10 mouse cellular contexts compared by ENCODE assay signal in genomic region chr1:90225603-90226254, GRCm38 (mm10). TPM values are rescaled to one million over a fixed set of nuclear protein-coding genes. Genes with fewer than 3 reads are reported as not detected.
DNase-seq lines count a peak whose midpoint lies in the region; ATAC-seq lines count a peak whose summit lies in the region.
"Had no signal": no experiment of that assay in that cellular context is flagged by ENCODE, and none has a peak within 500 bp of the region (broad histone marks: within the 10 kb centered on the region; RNA-seq: fewer than 3 reads in every experiment).

No protein-coding gene starts in this region.

- H3K27me3 ChIP-seq in forebrain, embryonic 11.5 days (ENCODE audit: control insufficient read depth, insufficient read depth, low read length), result no peaks in the 10 kb centered on the region

- peaks cover 25% of the 10 kb centered on the region for H3K4me1 ChIP-seq in forebrain, embryonic 11.5 days (replicated peaks; ENCODE audit: control insufficient read depth, insufficient read depth, low read length)

- no peaks in the 10 kb centered on the region for H3K9me3 ChIP-seq in forebrain, embryonic 11.5 days (ENCODE audit: control insufficient read depth, low read length)

- peak; percentile 43 for ATAC-seq in common myeloid progenitor, adult 5-6 weeks (replicated peaks; ENCODE audit: low read depth, poor library complexity, severe bottlenecking)
- no peak for ATAC-seq in forebrain, embryonic 11.5 days (replicated peaks; ENCODE audit: low FRiP score)

- intact Hi-C loops in heart, postnatal 10 days (cut with DNase I), result no loop called here

- H3K27ac ChIP-seq in forebrain, embryonic 11.5 days (ENCODE audit: low read depth, low read length), result no peak overlapping the region

- no peaks in the 10 kb centered on the region for H3K36me3 ChIP-seq in forebrain, embryonic 11.5 days (ENCODE audit: control insufficient read depth, insufficient read depth, low read length)

- 75% methylated on average over 9 of the region's 9 CpGs for WGBS in forebrain, embryonic 11.5 days

- H3K4me3 ChIP-seq in forebrain, embryonic 11.5 days (ENCODE audit: low read depth, low read length), result no peak overlapping the region

- H3K9ac ChIP-seq in forebrain, embryonic 11.5 days (ENCODE audit: low read length), result no peak overlapping the region

- peak; percentile 80 for DNase-seq in 416B (ENCODE audit: low read depth)
- peak; percentile 54 to 64 for DNase-seq in heart, postnatal 10 days
- DNase-seq in lung, adult 18-20 months, result peak; percentile 61 to 71
- no peak for DNase-seq in spleen, postnatal 10 days (ENCODE audit: low spot score in 2 of 2)
- DNase-seq in natural killer cell, adult 2 months (ENCODE audit: low spot score in 2 of 2), result no peak
- DNase-seq in forebrain, embryonic 11.5 days (ENCODE audit: low spot score), result no peak
- DNase-seq in embryo, embryonic 10 days (ENCODE audit: low spot score), result no peak
- DNase-seq: cerebellum, adult 9-11 months had no signal

- no peak overlapping the region for H3K4me2 ChIP-seq in forebrain, embryonic 11.5 days (ENCODE audit: low read depth, low read length, severe bottlenecking)

RNA-seq across cellular contexts. Expression of gene Ackr3, which starts 21.9 kb away (rescaled TPM):
- total RNA-seq in common myeloid progenitor, adult 5-6 weeks (2017), result not detected in 2 replicates
- total RNA-seq in heart, postnatal 10 days (2021), result 10 to 100 TPM; 45.4 to 48.9 TPM
- 31.2 and 31.9 TPM in 2 replicates for polyA plus RNA-seq in forebrain, embryonic 11.5 days (2014; fragmentation: Nextera tagmentation; extraction: Ambion mirVana)
- total RNA-seq: MEL had no signal

Comparison
In these comparisons a context has a peak if more than half of its experiments do, and no peak if none do; other contexts are left out.
1. DNase-seq: peak in 416B (single experiment), heart, postnatal 10 days (2 of 2) and lung, adult 18-20 months (2 of 2); none in spleen, postnatal 10 days (0 of 2), natural killer cell, adult 2 months (0 of 2), forebrain, embryonic 11.5 days (single experiment) and embryo, embryonic 10 days (single experiment).
2. RNA of gene Ackr3, which starts 21.9 kb away (total RNA-seq): 45.4 to 48.9 TPM in heart, postnatal 10 days; not detected in common myeloid progenitor, adult 5-6 weeks; every median in the first group is over 10 times any median in the second.